Comparison of ENCODE assay signal across 8 mouse cellular contexts in genomic region chr3:9947357-9948065, GRCm38 (mm10).
A peak's percentile ranks its signal among the peaks of the same experiment; 100 is the strongest.
DNase-seq lines count a peak whose midpoint lies in the region; ATAC-seq lines count a peak whose summit lies in the region.

No protein-coding gene starts in this region.

- H3K9me3 ChIP-seq in limb, embryonic 10.5 days (replicated peaks), result no peaks in the 10 kb centered on the region
- H3K9me3 ChIP-seq in midbrain, embryonic 12.5 days, result no peaks in the 10 kb centered on the region

- H3K36me3 ChIP-seq in limb, embryonic 10.5 days, result no peaks in the 10 kb centered on the region
- no peaks in the 10 kb centered on the region for H3K36me3 ChIP-seq in midbrain, embryonic 12.5 days

- H3K4me1 ChIP-seq in limb, embryonic 10.5 days, result peaks cover 3% of the 10 kb centered on the region; the same call in 1 of the 2 replicates
- no peaks in the 10 kb centered on the region for H3K4me1 ChIP-seq in midbrain, embryonic 12.5 days

- H3K4me2 ChIP-seq in midbrain, embryonic 12.5 days (replicated peaks), result no peak overlapping the region

- no peaks in the 10 kb centered on the region for H3K27me3 ChIP-seq in limb, embryonic 10.5 days (ENCODE audit: low read depth, poor library complexity, severe bottlenecking)
- H3K27me3 ChIP-seq in midbrain, embryonic 12.5 days, result no peaks in the 10 kb centered on the region

- no peak overlapping the region for H3K27ac ChIP-seq in limb, embryonic 10.5 days
- H3K27ac ChIP-seq in midbrain, embryonic 12.5 days (replicated peaks), result no peak overlapping the region

- peak; percentile 28 to 56 for DNase-seq in urinary bladder, adult 18-20 months (ENCODE audit: low spot score in 2 of 2)
- DNase-seq in urinary bladder, postnatal 10 days (ENCODE audit: low spot score), result no peak
- peak; percentile 81 for DNase-seq in embryo, embryonic 10.5 days (ENCODE audit: low spot score)
- DNase-seq in heart, adult 18-20 months, result peak; percentile 77 to 80
- peak; percentile 66 for DNase-seq in kidney, adult 18-20 months
- DNase-seq in limb, embryonic 10.5 days (ENCODE audit: low spot score), result peak; percentile 66
- DNase-seq in spleen, adult 18-20 months, result peak; percentile 39 to 58

- H3K4me3 ChIP-seq in limb, embryonic 10.5 days, result no peak overlapping the region
- no peak overlapping the region for H3K4me3 ChIP-seq in midbrain, embryonic 12.5 days

- peak; percentile 94 for ATAC-seq in midbrain, embryonic 12.5 days (ENCODE audit: low FRiP score, low read depth)

- 57% methylated on average over 11 of the region's 11 CpGs for WGBS in limb, embryonic 10.5 days
- 58% methylated on average over 11 of the region's 11 CpGs for WGBS in midbrain, embryonic 12.5 days

- no peak overlapping the region for H3K9ac ChIP-seq in midbrain, embryonic 12.5 days (replicated peaks)
